Mouse (Mus musculus) erythroblast, adult 5-6 weeks (primary cell): ENCODE results near the gene Lhpp. TPM values are rescaled to one million over a fixed set of nuclear protein-coding genes. Genes with fewer than 3 reads are reported as not detected.

Experiments used
- ATAC-seq: replicated peaks from 2 replicates; pipeline ENCODE4 v1.8.0; 2016; ENCODE audit warnings: moderate number of reproducible peaks, mild to moderate bottlenecking, moderate TSS enrichment, inconsistent platforms; ENCODE audit not compliant: poor library complexity, low FRiP score, severe bottlenecking
- total RNA-seq, 2 experiments: library from RNA; stranded (forward) in 1 of 2; stranded (reverse) in 1 of 2; fragments of 150-400 nt in 1 of 2; fragments of 200-764, 138-1000 nt in 1 of 2; gene quantifications; 2 replicates each; pipeline versions ENCODE4 v1.2.3 to v1.2.4; 2015 to 2017; ENCODE audit warnings: low replicate concordance in 2 of 2

Lhpp gene
- total RNA-seq, 2 experiments from 2014 or later = 0.68 TPM; not detected in 1

GRCm38 (mm10) chr7:132597251-132598041, 13.0 kb upstream of the Lhpp start:
- ATAC-seq = no peak

- no peak for ATAC-seq
Measured at GRCm38 (mm10) chr7:132599071-132599975, 11.1 kb upstream of the Lhpp start, which contains the start of gene Nkx1-2. Gene Nkx1-2, minus strand, starts transcription at chr7:132599637.

DNA sequence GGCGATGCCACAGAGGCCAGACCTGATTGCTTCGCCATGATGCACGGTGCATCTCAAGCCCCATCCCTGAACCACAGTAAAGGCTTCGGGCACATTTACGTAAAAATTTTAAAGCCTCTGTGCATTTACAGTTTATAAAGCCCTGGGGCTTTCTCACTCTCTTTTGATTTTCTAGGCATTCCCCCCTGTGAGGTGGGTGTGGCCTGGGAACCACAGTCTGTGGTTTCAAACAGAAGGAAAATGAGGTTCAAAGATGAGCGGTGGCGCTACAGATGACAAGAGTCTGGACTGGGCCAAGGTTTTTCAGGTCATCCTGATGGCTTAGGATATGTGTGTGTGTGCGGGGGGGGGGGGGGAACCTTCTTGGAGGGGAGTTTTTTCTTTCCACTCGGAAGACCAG, 10.4 kb upstream of the Lhpp start:
- ATAC-seq = no peak

- no peak for ATAC-seq
Measured at GRCm38 (mm10) chr7:132600926-132601325, 9.5 kb upstream of the Lhpp start.

DNA sequence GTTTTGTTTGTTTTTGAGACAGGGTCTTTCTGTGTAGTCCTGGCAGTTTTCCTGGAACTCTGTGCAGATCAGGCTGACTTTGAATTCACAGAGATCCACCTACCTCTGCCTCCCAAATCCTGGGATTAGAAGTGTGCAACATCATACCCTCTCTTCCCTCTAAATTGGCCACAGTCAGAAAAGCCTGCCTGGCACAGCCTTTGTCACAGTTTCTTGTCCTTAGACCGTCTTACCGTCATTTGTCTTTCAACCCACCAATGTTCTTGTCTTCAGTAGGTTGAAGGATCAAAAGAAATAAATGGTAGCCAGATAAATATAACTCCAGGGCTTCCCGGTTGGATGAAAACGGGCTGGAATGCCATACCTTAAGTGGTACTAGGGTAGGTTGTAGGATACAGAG, 5.7 kb upstream of the Lhpp start:
- ATAC-seq = no peak

DNA sequence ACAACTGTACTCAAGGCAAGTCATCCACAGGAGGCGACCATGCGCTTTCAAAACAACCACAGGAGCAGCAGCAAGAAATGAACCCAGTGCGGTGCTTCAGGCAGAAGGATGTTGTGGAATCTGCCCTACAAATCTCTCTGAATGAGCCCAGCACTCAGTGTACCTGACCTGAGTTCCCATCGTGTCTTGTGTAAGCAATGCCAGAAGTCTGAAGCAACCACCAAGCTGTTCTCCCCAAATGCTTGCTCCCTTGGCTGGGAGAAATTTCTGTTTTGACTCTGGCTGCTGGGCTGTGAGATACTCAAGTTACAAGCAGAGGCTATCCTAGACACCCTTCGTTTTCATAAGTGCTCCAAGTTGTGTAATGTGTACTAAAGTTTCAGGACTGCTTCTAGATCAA, 4.7 kb upstream of the Lhpp start:
- no peak for ATAC-seq

DNA sequence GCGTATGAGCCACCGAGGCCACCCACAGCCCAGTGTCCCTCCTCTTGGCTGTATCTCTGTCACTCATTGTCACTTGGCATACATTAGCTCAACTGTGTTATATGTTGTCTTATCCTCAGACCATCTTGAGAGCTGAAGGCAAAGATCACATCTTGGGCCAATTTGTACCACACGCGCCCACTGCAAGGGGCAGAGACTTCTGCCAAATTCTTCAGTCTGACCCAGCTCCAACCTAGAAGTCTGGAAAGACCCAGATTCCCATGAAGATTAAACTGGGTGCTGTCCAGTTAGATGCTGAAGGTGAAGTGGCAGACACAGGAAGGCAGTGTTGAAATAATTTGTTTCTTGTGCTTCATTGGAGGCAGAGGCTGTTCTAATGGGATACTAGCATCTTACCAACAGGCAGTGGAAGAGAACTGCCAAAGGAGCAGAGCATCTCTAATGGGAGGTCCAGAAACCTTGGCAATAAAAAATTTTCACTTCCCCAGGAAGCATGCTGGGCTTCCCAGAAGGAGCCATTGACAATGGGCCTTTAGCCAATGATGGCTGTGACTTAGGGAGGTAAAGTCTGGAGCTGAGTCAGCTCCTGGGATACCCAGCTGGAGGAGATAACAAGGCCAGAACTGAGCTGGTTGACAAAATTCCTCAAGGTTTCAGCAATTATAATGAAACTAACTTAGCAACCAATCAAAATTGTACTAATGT, 2.0 kb upstream of the Lhpp start:
- no peak for ATAC-seq

DNA sequence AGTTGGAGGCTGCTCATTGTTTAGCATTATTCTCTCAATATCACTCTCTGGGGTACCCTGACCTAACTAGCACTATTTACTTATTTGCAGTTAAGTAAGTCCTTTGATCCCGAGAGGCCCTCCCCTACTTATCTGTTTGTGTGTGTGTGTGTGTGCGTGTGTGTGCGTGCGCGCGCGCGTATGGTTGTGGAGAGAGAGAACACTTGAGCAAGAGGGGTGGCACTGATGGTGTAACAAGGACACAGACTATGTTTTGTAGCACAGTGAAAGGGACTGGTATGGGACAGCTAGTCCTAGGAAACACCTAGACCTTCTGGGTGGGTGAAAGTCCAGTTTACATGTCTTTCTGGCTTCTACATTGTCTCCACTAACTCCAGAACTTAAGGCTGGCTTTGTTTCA, 1.1 kb downstream of the Lhpp start:
- ATAC-seq = no peak

DNA sequence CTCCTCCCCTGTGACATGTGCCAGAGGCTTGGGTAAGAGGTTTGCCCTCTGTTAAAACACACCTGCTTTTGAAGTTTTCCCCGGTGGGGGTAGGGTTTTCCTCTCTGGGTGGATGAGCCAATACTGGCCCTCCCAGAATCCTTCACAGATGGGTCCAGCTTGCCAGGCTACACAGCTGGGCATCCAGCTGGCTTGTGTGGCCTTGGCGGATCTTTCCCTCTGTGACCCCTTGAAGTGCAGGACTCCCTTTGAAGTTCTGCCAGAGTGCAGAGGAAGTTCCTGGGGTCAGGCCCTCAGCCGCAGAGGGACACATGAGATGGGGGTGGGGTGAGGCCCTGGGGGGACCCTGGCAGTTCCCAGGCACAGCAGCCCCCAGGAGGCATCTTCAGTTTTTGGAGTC, 4.9 kb downstream of the Lhpp start:
- no peak for ATAC-seq

GRCm38 (mm10) chr7:132616391-132616790, 6.0 kb downstream of the Lhpp start:
- ATAC-seq = no peak

- no peak for ATAC-seq
Measured at GRCm38 (mm10) chr7:132617021-132617564, 6.7 kb downstream of the Lhpp start.

DNA sequence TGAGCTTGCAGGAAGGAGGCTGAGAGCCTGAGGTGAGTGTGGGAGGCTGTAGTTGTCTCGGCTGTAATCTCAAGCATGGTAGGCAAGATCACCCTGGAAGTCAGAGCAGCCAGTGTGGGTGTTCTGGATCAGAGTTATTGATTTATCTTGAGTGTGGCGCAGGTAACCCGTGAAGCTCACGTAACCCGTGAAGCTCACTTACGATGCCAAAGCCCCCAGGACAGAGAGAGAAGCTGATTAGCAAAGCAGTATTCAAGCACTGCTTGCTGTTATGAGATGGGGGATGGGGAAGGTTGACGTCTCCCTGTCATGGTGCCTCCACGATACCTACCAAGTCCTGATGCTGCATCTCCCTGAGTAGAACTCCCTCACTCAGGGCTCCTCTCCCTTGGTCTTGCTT, 9.1 kb downstream of the Lhpp start:
- no peak for ATAC-seq

DNA sequence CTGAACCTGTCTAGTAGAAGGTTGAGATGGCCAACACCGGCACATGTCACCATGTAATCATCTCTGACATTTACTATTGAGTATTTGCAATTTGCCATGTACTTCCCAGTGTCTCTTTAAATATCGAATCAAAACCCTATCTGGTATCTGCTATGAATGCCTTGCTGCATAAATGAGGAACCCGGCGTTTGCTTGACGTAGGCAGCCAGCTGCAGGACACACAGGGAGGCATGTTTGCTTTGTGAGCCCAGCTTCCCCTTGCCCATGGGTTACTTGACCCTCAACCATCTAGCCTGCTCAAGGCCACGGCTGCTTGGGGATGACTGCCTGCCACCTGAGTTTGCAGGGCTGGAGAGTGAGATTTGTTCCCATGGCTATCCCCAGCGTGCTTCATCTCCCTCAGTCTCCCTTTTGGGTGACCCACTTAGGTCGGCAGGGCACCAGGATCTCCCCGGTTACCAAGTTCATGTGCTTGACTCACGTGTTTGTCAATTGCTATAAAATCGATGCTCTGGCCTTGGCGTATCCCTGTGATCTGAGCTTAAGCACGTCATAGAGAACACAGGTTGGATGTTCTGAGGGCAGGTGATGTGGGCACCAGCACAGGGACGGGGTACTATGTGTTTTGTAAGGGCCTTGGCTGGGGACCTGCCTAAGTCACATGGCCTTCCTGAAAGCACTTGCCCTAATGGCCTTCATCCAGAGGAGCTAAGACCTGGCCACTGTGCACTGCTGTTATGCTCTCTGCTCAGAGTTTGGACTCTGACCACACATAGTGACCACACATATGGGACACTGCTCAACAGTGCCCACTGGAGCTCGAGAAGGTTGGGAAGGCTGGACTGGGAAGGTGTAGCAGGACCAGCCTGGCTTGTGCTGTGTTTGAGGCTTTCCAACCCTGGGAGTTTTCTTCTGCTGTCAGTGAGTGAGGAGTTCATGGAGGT, 9.8 kb downstream of the Lhpp start:
- no peak for ATAC-seq

GRCm38 (mm10) chr7:132624161-132624560, 13.7 kb downstream of the Lhpp start:
- no peak for ATAC-seq

GRCm38 (mm10) chr7:132626174-132626573, 15.7 kb downstream of the Lhpp start:
- no peak for ATAC-seq

- ATAC-seq = no peak
Measured at GRCm38 (mm10) chr7:132627448-132627847, 17.0 kb downstream of the Lhpp start.

DNA sequence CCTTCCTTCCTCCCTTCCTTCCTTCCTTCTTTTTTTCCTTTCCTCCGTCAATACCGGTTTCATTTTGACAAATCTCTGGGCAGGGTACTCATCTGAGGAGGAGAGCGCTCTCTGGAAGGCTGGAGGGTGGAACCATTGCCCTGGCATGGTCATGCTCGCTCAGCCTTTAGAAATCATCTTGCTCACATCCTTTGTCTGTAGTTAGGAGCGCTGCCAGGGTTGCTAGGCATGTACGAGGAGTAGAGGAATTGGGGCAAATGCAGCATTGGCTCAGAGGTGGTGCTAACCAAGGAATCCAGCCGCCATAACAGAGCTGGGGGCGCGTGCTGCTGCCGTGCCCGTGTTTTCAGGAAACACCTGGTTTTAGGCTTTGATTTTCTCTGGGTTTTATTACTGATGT, 20.9 kb downstream of the Lhpp start:
- ATAC-seq = no peak

DNA sequence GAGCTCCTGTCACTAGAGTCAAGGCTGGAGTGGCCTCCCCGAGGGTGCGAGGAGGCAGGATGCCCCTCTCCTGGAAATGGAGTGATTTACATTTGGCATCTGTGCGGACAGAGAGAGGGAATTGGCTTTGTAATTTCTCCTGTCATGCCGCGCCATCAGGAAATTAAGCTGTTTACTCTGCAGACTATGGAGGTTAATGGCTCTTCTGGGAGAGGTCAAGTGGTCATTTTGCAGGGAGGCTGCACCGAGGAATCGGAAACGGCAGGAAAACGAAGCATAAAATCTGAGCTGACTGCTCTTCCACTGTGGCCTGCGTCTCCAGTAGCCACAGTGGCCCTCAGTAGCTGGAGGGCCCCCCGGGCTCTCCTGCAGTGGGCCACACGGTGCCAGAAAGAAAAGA, 26.9 kb downstream of the Lhpp start:
- ATAC-seq = no peak
